Mouse (Mus musculus) brain, embryonic 14.5 days (tissue): ENCODE results near the gene Ptpn14.

Experiments
- CTCF ChIP-seq: fragments of 200-500 bp; IDR thresholded peaks from 2 replicates; pipeline ENCODE4 v1.5.1; 2012; ENCODE audit warnings: inconsistent platforms, mild to moderate bottlenecking, moderate library complexity, borderline replicate concordance; ENCODE audit not compliant: insufficient read depth, insufficient read length; ENCODE audit errors: extremely low read depth
- POLR2A ChIP-seq: fragments of 200-500 bp; IDR thresholded peaks from 2 replicates; pipeline ENCODE4 v1.6.1; 2012; ENCODE audit warnings: mild to moderate bottlenecking, inconsistent platforms, borderline replicate concordance; ENCODE audit not compliant: poor library complexity, insufficient read depth, insufficient read length, severe bottlenecking; ENCODE audit errors: extremely low read depth

DNA sequence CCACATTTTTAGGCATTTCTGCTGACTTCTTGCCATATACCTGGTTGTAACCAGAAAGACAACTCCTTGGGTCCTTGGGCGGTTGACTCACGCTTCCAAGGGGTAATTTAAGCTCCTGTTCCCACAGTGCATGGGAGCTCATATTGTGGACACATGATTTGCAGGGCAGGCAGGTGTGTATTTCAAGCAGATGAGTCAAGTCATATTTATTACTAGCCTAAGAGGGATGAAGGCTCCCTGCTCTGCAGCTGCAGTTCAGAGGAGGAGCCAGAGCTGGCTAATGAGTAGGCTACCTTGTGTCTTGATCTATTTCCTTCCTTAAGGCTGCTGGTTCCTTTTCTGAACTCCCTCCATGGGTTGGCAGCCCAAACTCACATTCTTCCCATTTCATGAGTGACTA lies 83.7 kb downstream of the Ptpn14 start:
- TF ChIP-seq CTCF (no peak), POLR2A (no peak)
